Mouse (Mus musculus): ENCODE data around the gene Sln. TPM values are rescaled to one million over a fixed set of nuclear protein-coding genes. Genes with fewer than 3 reads are reported as not detected.

Sln gene
- polyA plus RNA-seq (2017; shearing (Covaris generic)): under 1 TPM in 1 of 2 experiments, not detected in 1; 0.22 TPM

GRCm38 (mm10) chr9:53849864-53850263 lies at the start of gene Sln:
Gene Sln (plus strand): TSS chr9:53850164.

Other genes with a start within 250 kb of the Sln start
- 10 to 100 TPM; 60.3 to 69.4 TPM for gene Acat1, start 239.8 kb upstream of the Sln start, polyA plus RNA-seq (2017; shearing (Covaris generic))
- 10 to 100 TPM; 31.0 to 46.7 TPM for gene Cul5, start 180.2 kb upstream of the Sln start, polyA plus RNA-seq (2017; shearing (Covaris generic))
- under 1 TPM; 0.14 to 0.37 TPM for gene Rab39, start 143.9 kb upstream of the Sln start, polyA plus RNA-seq (2017; shearing (Covaris generic))
- 10 to 100 TPM in 1 of 2 experiments, 1 to 10 TPM in 1; 7.9 to 17.2 TPM for gene Slc35f2, start 78.6 kb upstream of the Sln start, polyA plus RNA-seq (2017; shearing (Covaris generic))
- under 1 TPM in 1 of 2 experiments, not detected in 1; 0.23 TPM for gene Elmod1, start 125.1 kb downstream of the Sln start, polyA plus RNA-seq (2017; shearing (Covaris generic))
- under 1 TPM in 1 of 2 experiments, not detected in 1; 0.22 TPM for gene Tnfaip8l3, start 218.2 kb downstream of the Sln start, polyA plus RNA-seq (2017; shearing (Covaris generic))

Measured in activated CD4-positive, CD25-positive, alpha-beta regulatory T cell (primary cell).